Mouse (Mus musculus): ENCODE results near the gene Rxfp2. TPM values are rescaled to one million over a fixed set of nuclear protein-coding genes. Genes with fewer than 3 reads are reported as not detected.

Gene Rxfp2
- polyA plus RNA-seq, 1 experiment from 2014 or later = 0.60 TPM

DNA sequence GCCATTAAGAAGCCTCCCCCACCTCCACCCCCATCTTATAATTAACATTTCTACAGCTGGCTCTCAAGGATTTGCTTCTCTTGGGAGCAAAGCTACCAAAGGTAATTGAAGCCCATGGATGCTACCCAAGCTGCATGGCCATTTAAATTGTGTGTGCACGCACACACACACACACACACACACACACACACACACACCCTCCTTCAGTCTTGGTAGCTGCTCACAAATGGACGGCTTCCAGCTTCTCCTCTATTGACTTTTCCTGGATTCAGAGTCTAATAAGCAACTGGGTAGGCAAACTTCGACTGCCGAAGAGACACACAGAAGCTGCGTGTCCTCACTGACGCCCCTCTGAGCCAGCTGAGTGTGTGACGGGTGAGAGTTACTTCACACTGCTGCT is 111.7 kb downstream of the Rxfp2 start:
- no peak overlapping the region for H3K4me2 ChIP-seq
- no peak overlapping the region for H3K27ac ChIP-seq
- WGBS = 85% methylated on average over 7 of the region's 7 CpGs
- no peaks in the 10 kb centered on the region for H3K36me3 ChIP-seq
- H3K9ac ChIP-seq (replicated peaks) = no peak overlapping the region
- H3K27me3 ChIP-seq = no peaks in the 10 kb centered on the region
- no peaks in the 10 kb centered on the region for H3K4me1 ChIP-seq (replicated peaks)
- no peak overlapping the region for H3K4me3 ChIP-seq (replicated peaks)
- ATAC-seq (ENCODE audit: insufficient number of reproducible peaks, insufficient read depth, low FRiP score, low TSS enrichment, low read depth) = no peak
- no peaks in the 10 kb centered on the region for H3K9me3 ChIP-seq

DNA sequence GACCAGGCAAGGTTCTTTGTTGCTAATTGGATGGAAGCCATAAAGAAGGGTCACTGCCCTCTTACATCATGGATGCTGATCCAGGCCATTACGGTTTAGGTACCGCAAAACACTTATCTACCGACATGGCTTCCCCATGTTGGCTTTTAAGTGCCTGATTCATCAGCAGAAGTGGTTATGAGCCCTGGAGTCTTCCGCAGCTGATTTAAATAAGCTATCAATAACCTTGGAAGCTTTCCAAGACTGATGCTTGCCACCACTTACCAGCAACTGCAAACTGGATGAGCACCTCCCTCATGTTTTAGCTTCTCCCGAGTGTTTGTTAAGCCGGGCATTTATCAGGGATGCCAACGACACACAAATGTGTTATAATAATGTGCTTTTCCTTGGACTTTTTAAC is 112.7 kb downstream of the Rxfp2 start:
- WGBS = 77% methylated on average over 7 of the region's 7 CpGs
- Histone ChIP-seq H3K9ac (replicated peaks) (no peak overlapping the region), H3K9me3 (no peaks in the 10 kb centered on the region), H3K27ac (no peak overlapping the region), H3K27me3 (no peaks in the 10 kb centered on the region), H3K4me3 (replicated peaks) (no peak overlapping the region), H3K4me1 (replicated peaks) (no peaks in the 10 kb centered on the region), H3K36me3 (no peaks in the 10 kb centered on the region), H3K4me2 (no peak overlapping the region)
- no peak for ATAC-seq (ENCODE audit: insufficient number of reproducible peaks, insufficient read depth, low FRiP score, low TSS enrichment, low read depth)

Other genes with a start within 250 kb of the Rxfp2 start
- gene Fry, start 100.0 kb downstream of the Rxfp2 start, polyA plus RNA-seq (2016; fragmentation: Nextera tagmentation; extraction: Ambion mirVana) = 6.9 and 7.3 TPM in 2 replicates